Mouse (Mus musculus) midbrain, embryonic 13.5 days (tissue): ENCODE measurements around the gene Slc24a4. TPM values are rescaled to one million over a fixed set of nuclear protein-coding genes. Genes with fewer than 3 reads are reported as not detected.

Experiments used
- ATAC-seq: fragments of 200-750 bp; cut with Nextera tagmentation; 2 replicates; pipeline ENCODE4 v1.8.0; 2017; ENCODE audit warnings: mild to moderate bottlenecking, moderate TSS enrichment, moderate library complexity
- H3K27ac ChIP-seq: fragments of 300-500 bp; sonication (generic); 2 replicates; pipeline ENCODE4 v1.5.1; 2015; ENCODE audit warnings: inconsistent platforms, mild to moderate bottlenecking, moderate library complexity
- H3K27me3 ChIP-seq: fragments of 300-500 bp; sonication (generic); 2 replicates; pipeline ENCODE4 v1.6.1; 2015; ENCODE audit warnings: mild to moderate bottlenecking, inconsistent platforms
- H3K36me3 ChIP-seq: fragments of 300-500 bp; sonication (generic); 2 replicates; pipeline ENCODE4 v1.6.1; 2015; ENCODE audit warnings: mild to moderate bottlenecking, inconsistent platforms
- H3K4me1 ChIP-seq: fragments of 300-500 bp; sonication (generic); replicated peaks from 2 replicates; pipeline ENCODE4 v1.6.1; 2015; ENCODE audit warnings: inconsistent platforms
- H3K4me2 ChIP-seq: fragments of 300-500 bp; sonication (generic); replicated peaks from 2 replicates; pipeline ENCODE4 v1.6.1; 2015; ENCODE audit warnings: moderate library complexity, mild to moderate bottlenecking, inconsistent platforms
- H3K4me3 ChIP-seq: fragments of 300-500 bp; sonication (generic); replicated peaks from 2 replicates; pipeline ENCODE4 v1.5.1; 2015; ENCODE audit warnings: mild to moderate bottlenecking, inconsistent platforms
- H3K9ac ChIP-seq: fragments of 300-500 bp; sonication (generic); replicated peaks from 2 replicates; pipeline ENCODE4 v1.6.1; 2015; ENCODE audit warnings: mild to moderate bottlenecking, inconsistent platforms
- H3K9me3 ChIP-seq: fragments of 300-500 bp; sonication (generic); 2 replicates; pipeline ENCODE4 v1.6.1; 2016; ENCODE audit warnings: mild to moderate bottlenecking, inconsistent platforms
- WGBS: fragments of 180-500 bp; shearing (Covaris S2); methylation state at CpG from one replicate; pipeline ENCODE4 v1.1.7; 2015; 5-methylcytosine and 5-hydroxymethylcytosine counted together
- polyA plus RNA-seq: library from polyadenylated mRNA; unstranded; fragments of >200 nt; fragmentation: Nextera tagmentation; extraction: Ambion mirVana; gene quantifications from 2 replicates; pipeline ENCODE4 v1.2.1, GENCODE M21; 2015

Slc24a4 gene
- polyA plus RNA-seq: 1.1 and 1.3 TPM in 2 replicates

- H3K4me3 ChIP-seq: peak within 1 kb of the TSS; percentile 52
- H3K27me3 ChIP-seq: peaks cover 62% of the 10 kb centered on the region
- H3K4me1 ChIP-seq: peaks cover 26% of the 10 kb centered on the region
- peak within 1 kb of the TSS; percentile 96 for H3K4me2 ChIP-seq
- H3K36me3 ChIP-seq: no peaks in the 10 kb centered on the region
- peak; percentile 55 for ATAC-seq
- H3K27ac ChIP-seq: no peak within 1 kb of the TSS
- no peaks in the 10 kb centered on the region for H3K9me3 ChIP-seq
- WGBS: under 1% methylated on average over 32 of the region's 34 CpGs
- H3K9ac ChIP-seq: peak within 1 kb of the TSS; percentile 58
Observed at GRCm38 (mm10) chr12:102128081-102128790, at the start of gene Slc24a4. Gene Slc24a4 (plus strand): TSS chr12:102128733.

GRCm38 (mm10) chr12:102082648-102083425, 45.7 kb upstream of the Slc24a4 start:
- H3K4me2 ChIP-seq: no peak overlapping the region
- no peaks in the 10 kb centered on the region for H3K36me3 ChIP-seq
- WGBS: 86% methylated on average over 13 of the region's 13 CpGs
- ATAC-seq: no peak
- no peak overlapping the region for H3K4me3 ChIP-seq
- no peak overlapping the region for H3K27ac ChIP-seq
- no peaks in the 10 kb centered on the region for H3K9me3 ChIP-seq
- H3K4me1 ChIP-seq: no peaks in the 10 kb centered on the region
- no peak overlapping the region for H3K9ac ChIP-seq
- H3K27me3 ChIP-seq: no peaks in the 10 kb centered on the region

- H3K4me3 ChIP-seq: no peak overlapping the region
- H3K27me3 ChIP-seq: no peaks in the 10 kb centered on the region
- no peak overlapping the region for H3K4me2 ChIP-seq
- no peaks in the 10 kb centered on the region for H3K36me3 ChIP-seq
- H3K4me1 ChIP-seq: no peaks in the 10 kb centered on the region
- no peak for ATAC-seq
- no peak overlapping the region for H3K9ac ChIP-seq
- H3K9me3 ChIP-seq: no peaks in the 10 kb centered on the region
- no peak overlapping the region for H3K27ac ChIP-seq
- WGBS: 100% methylated on average over 1 of the region's 1 CpGs
Observed at GRCm38 (mm10) chr12:102090535-102090934, 38.0 kb upstream of the Slc24a4 start.

GRCm38 (mm10) chr12:102092342-102093094, 36.0 kb upstream of the Slc24a4 start:
- Histone ChIP-seq H3K4me1 (no peaks in the 10 kb centered on the region), H3K9ac (no peak overlapping the region), H3K27me3 (no peaks in the 10 kb centered on the region), H3K9me3 (no peaks in the 10 kb centered on the region), H3K36me3 (no peaks in the 10 kb centered on the region), H3K4me2 (no peak overlapping the region), H3K4me3 (no peak overlapping the region), H3K27ac (no peak overlapping the region)
- no peak for ATAC-seq
- WGBS: 84% methylated on average over 15 of the region's 15 CpGs

GRCm38 (mm10) chr12:102105990-102106389, 22.5 kb upstream of the Slc24a4 start:
- no peaks in the 10 kb centered on the region for H3K27me3 ChIP-seq
- H3K4me3 ChIP-seq: no peak overlapping the region
- H3K36me3 ChIP-seq: no peaks in the 10 kb centered on the region
- no peak for ATAC-seq
- H3K4me2 ChIP-seq: no peak overlapping the region
- 15% methylated on average over 1 of the region's 1 CpGs for WGBS
- no peaks in the 10 kb centered on the region for H3K9me3 ChIP-seq
- no peak overlapping the region for H3K27ac ChIP-seq
- H3K4me1 ChIP-seq: no peaks in the 10 kb centered on the region
- no peak overlapping the region for H3K9ac ChIP-seq

GRCm38 (mm10) chr12:102108851-102109250, 19.7 kb upstream of the Slc24a4 start:
- Histone ChIP-seq H3K27ac (no peak overlapping the region), H3K4me3 (no peak overlapping the region), H3K4me1 (peaks cover 11% of the 10 kb centered on the region), H3K4me2 (no peak overlapping the region), H3K9ac (no peak overlapping the region), H3K36me3 (no peaks in the 10 kb centered on the region), H3K9me3 (no peaks in the 10 kb centered on the region), H3K27me3 (no peaks in the 10 kb centered on the region)
- ATAC-seq: no peak

- peak; percentile 65 for ATAC-seq
- Histone ChIP-seq H3K36me3 (no peaks in the 10 kb centered on the region), H3K4me1 (peaks cover 11% of the 10 kb centered on the region), H3K27ac (no peak overlapping the region), H3K4me3 (no peak overlapping the region), H3K4me2 (no peak overlapping the region), H3K27me3 (no peaks in the 10 kb centered on the region), H3K9me3 (no peaks in the 10 kb centered on the region), H3K9ac (no peak overlapping the region)
- WGBS: 55% methylated on average over 4 of the region's 4 CpGs
Observed at GRCm38 (mm10) chr12:102112491-102112890, 16.0 kb upstream of the Slc24a4 start.

- no peaks in the 10 kb centered on the region for H3K27me3 ChIP-seq
- H3K4me3 ChIP-seq: no peak overlapping the region
- ATAC-seq: no peak
- peaks cover 11% of the 10 kb centered on the region for H3K4me1 ChIP-seq
- H3K4me2 ChIP-seq: no peak overlapping the region
- H3K9ac ChIP-seq: no peak overlapping the region
- no peaks in the 10 kb centered on the region for H3K9me3 ChIP-seq
- no peaks in the 10 kb centered on the region for H3K36me3 ChIP-seq
- 62% methylated on average over 7 of the region's 7 CpGs for WGBS
- H3K27ac ChIP-seq: no peak overlapping the region
Observed at GRCm38 (mm10) chr12:102112901-102113300, 15.6 kb upstream of the Slc24a4 start.

- Histone ChIP-seq H3K4me3 (no peak overlapping the region), H3K9ac (no peak overlapping the region), H3K27me3 (no peaks in the 10 kb centered on the region), H3K4me2 (no peak overlapping the region), H3K27ac (no peak overlapping the region), H3K36me3 (no peaks in the 10 kb centered on the region), H3K4me1 (peaks cover 11% of the 10 kb centered on the region), H3K9me3 (no peaks in the 10 kb centered on the region)
- WGBS: 74% methylated on average over 3 of the region's 3 CpGs
- ATAC-seq: no peak
Observed at GRCm38 (mm10) chr12:102113391-102113790, 15.1 kb upstream of the Slc24a4 start.

GRCm38 (mm10) chr12:102116580-102116979, 12.0 kb upstream of the Slc24a4 start:
- Histone ChIP-seq H3K36me3 (no peaks in the 10 kb centered on the region), H3K4me2 (no peak overlapping the region), H3K4me3 (no peak overlapping the region), H3K27ac (no peak overlapping the region), H3K4me1 (peaks cover 11% of the 10 kb centered on the region), H3K9ac (no peak overlapping the region), H3K9me3 (no peaks in the 10 kb centered on the region), H3K27me3 (no peaks in the 10 kb centered on the region)
- no peak for ATAC-seq
- WGBS: 73% methylated on average over 3 of the region's 3 CpGs

GRCm38 (mm10) chr12:102118014-102118413, 10.5 kb upstream of the Slc24a4 start:
- no peaks in the 10 kb centered on the region for H3K9me3 ChIP-seq
- no peak overlapping the region for H3K4me2 ChIP-seq
- H3K4me3 ChIP-seq: no peak overlapping the region
- 93% methylated on average over 7 of the region's 7 CpGs for WGBS
- no peak overlapping the region for H3K27ac ChIP-seq
- no peak overlapping the region for H3K9ac ChIP-seq
- ATAC-seq: no peak
- H3K36me3 ChIP-seq: no peaks in the 10 kb centered on the region
- H3K4me1 ChIP-seq: peaks cover under 1% of the 10 kb centered on the region; the same call in 1 of the 2 replicates
- no peaks in the 10 kb centered on the region for H3K27me3 ChIP-seq

- Histone ChIP-seq H3K27ac (no peak overlapping the region), H3K4me3 (peak overlapping the region; percentile 52)
- ATAC-seq: no peak
Observed at GRCm38 (mm10) chr12:102127601-102128000, 932 bp upstream of the Slc24a4 start.

More at GRCm38 (mm10) chr12:102127601-102128000, 932 bp upstream of the Slc24a4 start:
- Histone ChIP-seq H3K4me2 (peak overlapping the region; percentile 96), H3K36me3 (no peaks in the 10 kb centered on the region), H3K4me1 (peaks cover 26% of the 10 kb centered on the region), H3K27me3 (peaks cover 61% of the 10 kb centered on the region), H3K9ac (no peak overlapping the region), H3K9me3 (no peaks in the 10 kb centered on the region)
- 11% methylated on average over 7 of the region's 7 CpGs for WGBS
